Mouse (Mus musculus): ENCODE results near the gene Iscu. TPM values are rescaled to one million over a fixed set of nuclear protein-coding genes. Genes with fewer than 3 reads are reported as not detected.
A peak's percentile ranks its signal among the peaks of the same experiment; 100 is the strongest.

Gene Iscu
- total and polyA plus RNA-seq, 2 experiments from 2014 or later = 116 to 215 TPM

- H3K4me2 ChIP-seq (ENCODE audit: low read depth, low read length) = no peak overlapping the region
- H3K9ac ChIP-seq (replicated peaks; ENCODE audit: low read depth, low read length) = no peak overlapping the region
- H3K27ac ChIP-seq (ENCODE audit: low read depth) = no peak overlapping the region
- ATAC-seq (ENCODE audit: insufficient read depth, low read depth) (no peak), DNase-seq (ENCODE audit: low spot score) (no peak)
- no peak overlapping the region for H3K4me3 ChIP-seq (ENCODE audit: low read depth, low read length)
- peaks cover 17% of the 10 kb centered on the region for H3K36me3 ChIP-seq (replicated peaks; ENCODE audit: control insufficient read depth, insufficient read depth, low read length)
- no peaks in the 10 kb centered on the region for H3K9me3 ChIP-seq (replicated peaks; ENCODE audit: control insufficient read depth, low read length)
- peaks cover 12% of the 10 kb centered on the region for H3K4me1 ChIP-seq (ENCODE audit: control insufficient read depth, insufficient read depth)
- 67% methylated on average over 5 of the region's 5 CpGs for WGBS
- H3K27me3 ChIP-seq (ENCODE audit: control insufficient read depth, insufficient read depth, low read length) = no peaks in the 10 kb centered on the region
- no peak for TF ChIP-seq CTCF (IDR thresholded peaks at IDR 0.05; ENCODE audit: low read depth)
- no peak for TF ChIP-seq EP300 (IDR thresholded peaks at IDR 0.05; ENCODE audit: low read depth)
These were observed 38.2 kb upstream of the Iscu start for GRCm38 (mm10) chr5:113734376-113734775.

GRCm38 (mm10) chr5:113735023-113735344, 37.6 kb upstream of the Iscu start:
- ATAC-seq (ENCODE audit: insufficient read depth, low read depth) = no peak
- H3K4me2 ChIP-seq (ENCODE audit: low read depth, low read length) = peak overlapping the region; percentile 70
- peak overlapping the region; percentile 93 for H3K27ac ChIP-seq (ENCODE audit: low read depth)
- H3K9me3 ChIP-seq (replicated peaks; ENCODE audit: control insufficient read depth, low read length) = no peaks in the 10 kb centered on the region
- H3K4me1 ChIP-seq (ENCODE audit: control insufficient read depth, insufficient read depth) = peaks cover 12% of the 10 kb centered on the region
- H3K4me3 ChIP-seq (ENCODE audit: low read depth, low read length) = peak overlapping the region; percentile 86
- no peaks in the 10 kb centered on the region for H3K27me3 ChIP-seq (ENCODE audit: control insufficient read depth, insufficient read depth, low read length)
- no peak for DNase-seq (ENCODE audit: low spot score)
- TF ChIP-seq EP300 (IDR thresholded peaks at IDR 0.05; ENCODE audit: low read depth) (no peak), CTCF (IDR thresholded peaks at IDR 0.05; ENCODE audit: low read depth) (no peak)
- 36% methylated on average over 7 of the region's 7 CpGs for WGBS
- peaks cover 23% of the 10 kb centered on the region for H3K36me3 ChIP-seq (replicated peaks; ENCODE audit: control insufficient read depth, insufficient read depth, low read length)
- peak overlapping the region; percentile 53 for H3K9ac ChIP-seq (replicated peaks; ENCODE audit: low read depth, low read length)

DNA sequence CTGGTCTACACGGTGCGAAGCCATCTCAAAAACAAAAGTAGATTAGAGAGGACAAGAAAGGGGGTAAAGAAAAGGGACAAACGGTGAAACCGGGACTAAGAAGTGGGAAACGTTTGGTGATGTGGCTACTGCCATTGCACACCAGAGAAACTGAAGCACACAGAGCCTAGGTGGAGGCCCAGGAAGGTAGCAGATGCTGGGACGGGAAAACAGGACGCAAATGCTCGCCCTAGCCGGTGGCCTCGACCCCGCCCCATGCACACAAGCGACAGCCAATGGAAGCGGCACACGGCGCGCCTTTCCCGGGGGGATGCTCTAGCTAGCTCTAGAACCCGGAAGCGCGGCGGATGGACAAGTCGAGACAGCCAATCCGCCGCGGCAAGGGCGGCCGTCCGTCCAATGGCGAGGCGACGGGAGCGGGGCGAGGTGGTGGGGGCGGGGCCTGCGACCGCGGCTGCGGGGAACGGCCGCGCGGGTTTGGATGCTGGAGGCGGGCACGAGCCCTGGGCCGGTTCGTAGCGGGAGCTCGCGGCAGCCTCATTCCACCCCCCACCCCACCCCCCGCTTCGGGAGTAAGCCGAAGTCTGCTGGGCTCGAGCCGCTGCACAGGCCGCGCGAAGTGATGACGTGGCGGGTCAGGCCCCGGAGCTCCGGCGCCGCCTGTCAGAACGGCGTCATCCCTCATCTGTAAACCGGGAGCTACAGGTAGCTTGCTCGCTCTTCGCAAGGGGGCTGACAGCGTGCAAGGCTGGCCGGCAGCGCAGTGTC, 37.0 kb upstream of the Iscu start, which contains the start of gene Ficd:
Ficd (plus strand) TSS at position 459 of the 768 bp plus-strand sequence.
- ATAC-seq (ENCODE audit: insufficient read depth, low read depth) = peak; percentile 99
- H3K9ac ChIP-seq (replicated peaks; ENCODE audit: low read depth, low read length) = peak within 1 kb of the TSS; percentile 72
- TF ChIP-seq CTCF (IDR thresholded peaks at IDR 0.05; ENCODE audit: low read depth) (no peak), EP300 (IDR thresholded peaks at IDR 0.05; ENCODE audit: low read depth) (no peak)

GRCm38 (mm10) chr5:113736113-113736502, 36.4 kb upstream of the Iscu start:
- TF ChIP-seq CTCF (IDR thresholded peaks at IDR 0.05; ENCODE audit: low read depth) = no peak
- no peak for TF ChIP-seq EP300 (IDR thresholded peaks at IDR 0.05; ENCODE audit: low read depth)
- no peaks in the 10 kb centered on the region for H3K9me3 ChIP-seq (replicated peaks; ENCODE audit: control insufficient read depth, low read length)
- no peaks in the 10 kb centered on the region for H3K27me3 ChIP-seq (ENCODE audit: control insufficient read depth, insufficient read depth, low read length)
- peak overlapping the region; percentile 93 for H3K27ac ChIP-seq (ENCODE audit: low read depth)
- H3K36me3 ChIP-seq (replicated peaks; ENCODE audit: control insufficient read depth, insufficient read depth, low read length) = peaks cover 34% of the 10 kb centered on the region
- H3K4me2 ChIP-seq (ENCODE audit: low read depth, low read length) = peak overlapping the region; percentile 90
- DNase-seq (ENCODE audit: low spot score) = no peak
- H3K4me3 ChIP-seq (ENCODE audit: low read depth, low read length) = peak overlapping the region; percentile 86
- WGBS = 4% methylated on average over 10 of the region's 10 CpGs
- 0 out of 2 replicates have a peak, but pooled peaks have one; percentile 3 for ATAC-seq (ENCODE audit: insufficient read depth, low read depth)
- H3K4me1 ChIP-seq (ENCODE audit: control insufficient read depth, insufficient read depth) = peaks cover 12% of the 10 kb centered on the region
- H3K9ac ChIP-seq (replicated peaks; ENCODE audit: low read depth, low read length) = peak overlapping the region; percentile 72

More for the DNA sequence above, 37.0 kb upstream of the Iscu start, which contains the start of gene Ficd:
- H3K36me3 ChIP-seq (replicated peaks; ENCODE audit: control insufficient read depth, insufficient read depth, low read length) = peaks cover 28% of the 10 kb centered on the region
- H3K4me3 ChIP-seq (ENCODE audit: low read depth, low read length) = peak within 1 kb of the TSS; percentile 86
- peaks cover 12% of the 10 kb centered on the region for H3K4me1 ChIP-seq (ENCODE audit: control insufficient read depth, insufficient read depth)
- peak; percentile 99 for DNase-seq (ENCODE audit: low spot score)
- H3K27me3 ChIP-seq (ENCODE audit: control insufficient read depth, insufficient read depth, low read length) = no peaks in the 10 kb centered on the region
- no peaks in the 10 kb centered on the region for H3K9me3 ChIP-seq (replicated peaks; ENCODE audit: control insufficient read depth, low read length)
- WGBS = under 1% methylated on average over 63 of the region's 71 CpGs
- H3K4me2 ChIP-seq (ENCODE audit: low read depth, low read length) = peak within 1 kb of the TSS; percentile 90
- peak within 1 kb of the TSS; percentile 93 for H3K27ac ChIP-seq (ENCODE audit: low read depth)

- Histone ChIP-seq H3K4me2 (ENCODE audit: low read depth, low read length) (peak overlapping the region; percentile 90), H3K4me3 (ENCODE audit: low read depth, low read length) (peak overlapping the region; percentile 86), H3K4me1 (ENCODE audit: control insufficient read depth, insufficient read depth) (peaks cover 12% of the 10 kb centered on the region), H3K9me3 (replicated peaks; ENCODE audit: control insufficient read depth, low read length) (no peaks in the 10 kb centered on the region), H3K27ac (ENCODE audit: low read depth) (peak overlapping the region; percentile 93; the same call in 1 of the 2 replicates), H3K36me3 (replicated peaks; ENCODE audit: control insufficient read depth, insufficient read depth, low read length) (peaks cover 38% of the 10 kb centered on the region), H3K9ac (replicated peaks; ENCODE audit: low read depth, low read length) (peak overlapping the region; percentile 72; the same call in 1 of the 2 replicates), H3K27me3 (ENCODE audit: control insufficient read depth, insufficient read depth, low read length) (no peaks in the 10 kb centered on the region)
- DNase-seq (ENCODE audit: low spot score) (no peak), ATAC-seq (ENCODE audit: insufficient read depth, low read depth) (no peak)
- 32% methylated on average over 15 of the region's 15 CpGs for WGBS
- TF ChIP-seq CTCF (IDR thresholded peaks at IDR 0.05; ENCODE audit: low read depth) (no peak), EP300 (IDR thresholded peaks at IDR 0.05; ENCODE audit: low read depth) (no peak)
These were observed 35.9 kb upstream of the Iscu start for GRCm38 (mm10) chr5:113736522-113737164.

Measured in heart, postnatal 0 days (tissue).